Mouse (Mus musculus) left cerebral cortex, adult 11 months (tissue): ENCODE data around the gene Tmem177.

Experiments
- DNase-seq: peaks from one replicate; pipeline ENCODE4 v3.0.0; 2022; ENCODE audit warnings: low spot score

Tmem177 gene

DNA sequence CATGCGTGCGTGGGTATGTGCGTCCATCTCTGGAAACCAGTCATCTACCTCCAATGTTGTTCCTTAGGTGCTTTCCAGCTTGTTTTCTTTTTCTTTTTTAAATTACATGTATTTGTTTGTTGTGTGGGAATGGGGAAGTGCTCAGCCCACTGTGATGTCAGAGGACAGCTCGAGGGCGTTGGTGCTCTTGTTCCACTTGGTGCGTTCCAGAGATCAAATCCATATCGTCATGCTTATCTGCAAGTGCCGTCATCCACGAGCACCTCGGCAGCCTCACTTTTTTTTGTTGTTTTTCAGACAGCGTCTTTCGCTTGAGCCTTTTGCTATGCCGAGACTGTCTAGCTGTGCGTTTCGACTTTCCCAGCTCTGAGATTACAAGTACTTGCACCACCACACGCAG is 23.7 kb downstream of the Tmem177 start:
- DNase-seq = no peak

DNA sequence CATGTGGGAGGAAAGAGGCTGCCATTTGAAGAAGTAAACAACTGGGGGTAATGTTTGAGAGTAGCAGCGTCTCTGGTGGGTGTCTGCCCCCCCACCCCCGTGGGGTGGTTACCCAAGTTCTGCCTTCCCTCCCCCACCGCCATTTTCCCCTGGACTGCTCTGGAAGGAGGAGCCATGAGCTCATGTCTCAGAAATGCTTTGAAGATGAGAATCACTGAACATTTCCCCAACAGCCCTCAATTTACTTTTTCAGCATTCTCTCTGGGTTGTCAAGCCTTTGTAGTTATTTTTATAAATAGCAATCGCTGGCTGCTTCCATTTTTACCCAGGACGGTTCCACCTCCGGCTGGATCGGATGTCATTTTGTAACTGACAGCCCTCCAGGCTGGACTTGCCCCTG is 26.7 kb downstream of the Tmem177 start:
- DNase-seq = no peak

DNA sequence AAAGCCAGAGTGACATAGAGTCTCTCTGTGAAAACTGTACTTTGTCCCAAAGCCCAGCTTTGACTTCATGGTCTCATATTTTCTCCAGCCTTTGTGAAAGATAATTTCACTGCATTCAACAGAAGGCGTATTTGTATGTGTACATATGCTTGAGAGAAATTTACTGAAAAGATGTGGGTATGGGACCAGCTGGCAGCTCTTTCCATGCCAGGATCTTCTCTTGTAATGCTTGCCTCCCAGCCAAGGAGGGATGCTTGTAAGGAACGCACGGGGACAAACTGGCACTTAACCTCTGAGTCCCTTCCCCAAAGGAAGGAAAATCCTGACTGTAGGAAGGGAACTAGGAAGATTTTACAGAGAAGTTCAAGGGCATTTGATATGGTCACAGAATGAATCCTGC is 28.7 kb downstream of the Tmem177 start:
- no peak for DNase-seq

DNA sequence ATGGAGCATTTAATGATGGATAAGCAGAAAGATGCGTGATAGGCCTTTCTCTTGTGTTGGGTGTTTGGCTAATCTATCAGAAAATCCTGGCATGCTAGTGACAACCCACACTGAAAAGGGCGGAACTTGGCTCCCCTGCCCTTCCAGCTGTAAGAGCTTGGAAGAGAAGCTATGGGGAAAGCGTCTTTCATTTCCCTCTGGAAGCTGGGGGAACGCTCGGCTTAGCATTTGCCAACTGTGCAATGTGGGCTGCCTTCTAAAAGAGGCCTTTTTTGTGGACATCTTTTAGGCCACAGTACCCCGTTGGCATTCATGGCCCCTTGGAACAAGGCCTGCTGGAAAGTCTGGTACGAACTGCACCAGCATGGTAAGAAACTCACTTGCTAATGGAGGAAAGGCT is 34.1 kb downstream of the Tmem177 start:
- no peak for DNase-seq

DNA sequence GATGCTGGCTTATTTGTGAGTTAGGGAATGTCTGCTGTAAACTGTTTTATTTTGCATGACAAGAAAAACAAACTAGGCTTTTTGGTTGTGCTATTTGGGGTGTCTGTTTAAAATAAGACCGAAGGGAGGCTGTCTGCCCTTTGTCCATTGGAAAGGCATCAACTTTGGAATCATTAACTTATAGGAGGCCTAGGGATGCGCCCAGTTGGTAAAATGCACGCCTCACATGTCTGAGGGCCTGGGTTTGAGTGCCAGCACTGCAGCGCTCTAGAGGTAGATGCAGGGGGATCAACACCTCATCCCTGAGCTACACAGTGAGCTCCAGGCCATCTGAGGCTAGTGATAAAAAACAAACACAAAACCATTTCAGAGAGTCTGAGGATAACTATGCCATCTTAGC is 35.5 kb downstream of the Tmem177 start:
- DNase-seq = no peak

DNA sequence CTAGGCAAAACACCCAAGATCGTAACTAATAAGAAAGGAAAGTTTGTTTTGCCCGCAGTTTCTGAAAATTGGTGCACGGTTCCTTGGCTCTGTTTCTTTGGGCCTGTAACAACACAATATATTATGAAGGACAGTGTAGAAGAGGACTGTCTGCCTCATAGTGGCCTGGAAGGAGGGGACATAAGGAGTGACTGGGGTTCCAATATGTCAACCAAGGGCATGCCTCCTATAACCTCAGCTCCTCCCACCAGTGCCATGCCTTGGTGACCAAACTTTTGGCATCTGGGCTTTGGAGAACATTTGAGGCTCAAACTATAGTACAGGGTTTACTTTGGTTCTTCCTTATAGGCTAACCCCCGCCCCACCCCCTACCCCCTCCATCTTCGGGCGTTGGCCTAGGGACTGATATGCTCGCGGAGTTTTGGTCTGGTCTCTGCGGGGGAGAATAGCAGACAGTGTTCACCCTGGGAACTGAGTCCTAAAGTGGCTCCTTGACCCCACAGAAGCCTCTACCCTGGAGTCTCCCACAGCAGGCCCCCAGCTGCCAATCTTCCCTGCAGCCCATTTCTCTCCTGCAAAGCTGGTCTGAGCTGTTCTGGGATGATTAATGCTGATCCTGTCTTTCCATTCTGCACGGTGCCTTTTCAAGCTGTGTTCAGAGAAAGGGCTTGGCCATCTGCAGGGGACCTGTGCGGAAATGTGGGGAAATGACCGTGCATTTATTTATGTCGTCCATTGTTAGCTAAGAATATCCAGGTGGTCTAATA is 44.4 kb downstream of the Tmem177 start:
- no peak for DNase-seq

DNA sequence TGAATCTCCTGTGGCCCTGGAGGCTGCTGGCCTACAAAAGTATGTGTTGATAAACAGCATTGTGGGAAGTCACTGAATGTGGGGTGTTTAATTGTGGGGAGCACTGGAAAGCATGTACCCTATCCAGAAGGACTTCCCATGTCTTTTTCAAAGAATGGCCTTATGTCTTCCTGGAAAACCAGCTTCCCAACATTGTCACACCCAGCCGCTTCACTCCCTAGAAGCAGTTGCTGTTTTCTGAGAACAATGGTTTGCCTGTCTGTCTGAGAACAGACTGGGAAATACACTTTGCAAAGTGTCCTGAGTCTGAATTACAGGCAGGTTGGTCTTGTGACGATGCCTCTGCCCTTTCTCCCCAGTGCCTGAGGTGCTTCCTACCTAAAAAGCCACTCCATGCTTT is 45.7 kb downstream of the Tmem177 start:
- DNase-seq = no peak

DNA sequence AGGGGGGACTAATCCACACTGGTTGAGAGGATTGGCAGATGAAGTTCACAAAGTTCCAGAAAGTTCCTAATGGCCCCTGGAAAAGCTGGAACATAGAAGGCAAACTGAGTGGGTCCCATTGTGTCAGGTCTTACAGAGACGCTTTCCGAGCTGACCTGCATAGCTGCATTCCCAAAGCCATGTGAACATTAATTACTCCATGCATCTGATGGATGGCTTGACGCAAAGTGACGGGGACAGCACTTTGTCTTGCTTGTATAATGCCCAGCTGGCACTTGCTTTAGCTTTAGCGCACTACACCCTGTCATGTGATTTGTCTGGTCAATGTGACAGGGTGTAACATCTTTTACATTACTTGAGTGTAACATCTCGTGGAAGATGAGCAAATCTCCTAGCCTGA is 47.7 kb downstream of the Tmem177 start:
- DNase-seq = no peak

DNA sequence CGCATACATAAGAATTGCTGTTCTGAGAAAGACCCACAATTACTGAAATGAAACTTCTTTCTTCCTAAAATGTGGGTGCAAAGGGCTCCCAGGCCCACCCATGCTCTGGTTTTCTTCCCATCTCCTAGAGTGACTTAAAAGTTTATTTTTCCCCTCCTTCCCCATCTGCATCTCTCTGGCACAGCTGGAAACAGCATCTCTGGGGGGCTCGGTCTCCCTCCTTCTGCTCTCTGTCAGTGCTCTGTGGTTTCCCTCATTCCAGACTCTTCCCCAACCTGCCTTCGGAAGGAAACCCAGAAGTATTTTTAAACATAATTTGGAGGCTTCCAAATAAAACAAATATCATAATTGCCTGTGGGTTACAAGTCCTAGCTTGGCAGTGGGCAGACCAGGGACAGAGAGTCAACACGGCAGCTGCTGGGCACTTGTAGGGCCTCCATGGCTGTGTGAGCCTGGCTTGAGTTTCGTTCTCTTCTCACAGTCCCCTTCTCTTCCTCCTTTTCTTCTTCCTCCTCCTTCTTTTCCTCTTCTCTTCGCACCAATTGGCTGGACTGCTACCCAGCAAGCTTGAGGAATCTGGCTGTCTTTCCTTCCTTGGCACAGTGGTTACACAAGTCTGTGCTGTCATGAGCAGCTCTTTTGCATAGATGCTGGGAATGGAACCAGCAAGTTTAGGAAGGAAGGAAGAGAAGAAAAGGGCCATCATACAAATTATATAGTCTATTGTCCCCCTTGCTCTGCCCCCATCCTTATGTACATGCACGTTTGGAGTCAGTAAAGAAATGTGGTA is 49.3 kb downstream of the Tmem177 start:
- no peak for DNase-seq

DNA sequence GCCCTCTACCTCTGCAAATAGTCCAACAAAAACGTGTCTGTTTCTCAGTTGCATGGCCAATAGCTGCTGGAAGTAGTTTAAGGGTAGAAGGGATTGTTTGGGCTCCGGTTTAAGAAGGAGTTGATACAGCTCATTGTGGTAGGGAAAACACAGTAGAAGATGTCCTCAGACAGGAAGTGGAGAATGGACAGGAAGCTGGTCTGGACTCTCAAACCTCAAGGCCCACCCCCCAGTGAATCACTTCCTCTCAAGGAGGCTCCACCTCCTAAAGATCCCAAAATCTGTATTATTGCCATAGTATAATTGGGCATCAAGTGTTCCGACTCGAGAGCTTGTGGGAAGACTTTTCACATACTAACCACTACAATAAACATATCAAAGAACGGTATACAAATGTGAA is 53.4 kb downstream of the Tmem177 start:
- DNase-seq = no peak
